Mouse (Mus musculus): ENCODE results near the gene Mga.

Mga gene

DNA sequence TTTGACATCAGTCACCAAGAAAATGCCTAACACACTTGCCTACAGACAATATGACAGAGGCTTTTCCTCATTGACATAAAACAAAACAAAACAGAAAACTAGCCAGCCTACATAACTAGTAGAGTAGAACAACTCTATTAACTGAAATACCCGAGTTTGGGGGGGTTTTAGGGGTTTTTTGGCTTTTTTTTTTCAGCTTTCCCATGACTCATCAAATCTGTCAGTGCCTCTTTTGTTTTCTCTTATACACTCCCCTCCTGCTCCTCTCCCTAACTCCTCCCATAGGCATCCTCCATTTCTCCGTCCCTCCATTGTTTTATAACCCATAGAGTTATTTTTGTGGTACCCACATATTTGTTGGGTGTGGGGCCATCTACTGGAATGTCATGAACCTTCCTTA is 96.5 kb downstream of the Mga start:
- Histone ChIP-seq H3K4me3 (replicated peaks; ENCODE audit: low read length) (no peak overlapping the region), H3K9me3 (ENCODE audit: low read length) (no peaks in the 10 kb centered on the region), H3K36me3 (ENCODE audit: insufficient read depth, low read length) (0 out of 2 replicates have a peak, but pooled peaks cover 4% of the 10 kb centered on the region), H3K4me1 (replicated peaks; ENCODE audit: low read depth, low read length) (peaks cover 16% of the 10 kb centered on the region), H3K27me3 (ENCODE audit: insufficient read depth, low read length) (no peaks in the 10 kb centered on the region)
- TF ChIP-seq NANOG (IDR thresholded peaks at IDR 0.05; ENCODE audit: borderline replicate concordance, low read length) (no peak), CTCF (conservative IDR thresholded peaks at IDR 0.05; ENCODE audit: low read length) (no peak), POU5F1 (IDR thresholded peaks at IDR 0.05; ENCODE audit: borderline replicate concordance, low read length) (no peak)

DNA sequence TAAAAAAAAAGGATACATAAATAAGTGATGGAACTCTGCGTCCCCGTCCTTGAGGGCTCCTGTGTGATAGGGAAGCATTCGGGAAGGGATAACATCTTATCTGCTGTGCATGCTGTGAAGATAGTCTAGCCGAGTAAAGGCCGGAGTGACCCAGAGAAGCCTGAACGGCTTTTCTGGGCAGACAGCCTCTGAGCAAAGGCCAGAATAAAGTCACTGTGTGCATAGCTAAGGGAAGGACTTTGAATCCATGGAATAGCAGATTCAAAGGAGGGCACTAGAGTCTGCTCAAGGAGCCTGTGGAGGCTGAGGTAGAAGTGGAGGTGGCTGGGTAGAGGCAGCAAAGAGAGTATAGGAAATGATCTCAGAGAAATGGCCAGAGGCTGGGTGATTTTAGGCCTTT is 97.8 kb downstream of the Mga start:
- H3K36me3 ChIP-seq (ENCODE audit: insufficient read depth, low read length), result 0 out of 2 replicates have a peak, but pooled peaks cover 4% of the 10 kb centered on the region
- peaks cover 14% of the 10 kb centered on the region for H3K4me1 ChIP-seq (replicated peaks; ENCODE audit: low read depth, low read length)
- no peaks in the 10 kb centered on the region for H3K9me3 ChIP-seq (ENCODE audit: low read length)
- no peaks in the 10 kb centered on the region for H3K27me3 ChIP-seq (ENCODE audit: insufficient read depth, low read length)
- TF ChIP-seq NANOG (IDR thresholded peaks at IDR 0.05; ENCODE audit: borderline replicate concordance, low read length), result no peak
- TF ChIP-seq CTCF (conservative IDR thresholded peaks at IDR 0.05; ENCODE audit: low read length), result no peak
- TF ChIP-seq POU5F1 (IDR thresholded peaks at IDR 0.05; ENCODE audit: borderline replicate concordance, low read length), result no peak
- no peak overlapping the region for H3K4me3 ChIP-seq (replicated peaks; ENCODE audit: low read length)

DNA sequence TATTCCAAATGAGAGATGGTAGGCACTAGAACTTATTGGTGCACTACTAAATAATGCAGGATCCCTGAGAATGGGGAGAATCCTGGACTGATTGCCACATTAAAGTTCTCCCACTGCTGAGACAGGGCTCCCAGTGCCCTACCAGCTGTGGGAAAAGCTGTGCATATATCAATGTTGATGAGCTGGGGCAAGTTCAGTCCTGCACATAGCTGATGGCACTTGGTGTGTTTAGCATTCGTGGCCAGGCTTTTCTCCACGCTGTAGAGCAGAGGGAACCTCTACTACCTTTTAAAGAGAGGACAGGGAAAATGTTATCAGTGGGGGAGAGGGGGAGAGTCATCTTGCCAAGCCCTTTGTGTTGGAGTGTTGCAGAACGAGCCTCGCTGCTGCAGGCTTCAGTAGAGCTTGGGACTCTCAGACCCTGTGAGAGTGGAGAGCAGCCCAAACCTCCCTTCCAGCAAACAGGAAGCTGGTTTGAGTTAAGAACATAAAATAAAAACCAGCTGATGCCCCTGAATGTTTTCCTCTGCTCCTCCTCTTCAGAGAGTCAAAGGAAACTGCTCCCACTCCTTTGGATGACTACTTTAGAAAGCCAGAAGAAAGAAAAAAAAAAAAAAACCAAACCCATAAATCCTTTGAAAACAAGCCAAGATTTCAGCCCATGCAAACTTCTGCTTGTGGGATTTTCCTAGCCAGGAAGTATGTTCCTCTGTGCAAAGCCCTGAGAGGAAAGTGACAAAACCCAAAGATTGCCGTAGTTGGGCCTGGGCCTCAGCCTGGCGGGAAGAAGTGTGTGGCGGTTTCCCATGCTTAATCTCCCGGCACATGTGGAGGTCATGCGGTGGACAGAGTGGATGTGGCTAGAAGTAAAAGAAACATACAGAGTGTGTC is 98.6 kb downstream of the Mga start:
- TF ChIP-seq CTCF (conservative IDR thresholded peaks at IDR 0.05; ENCODE audit: low read length) (no peak), POU5F1 (IDR thresholded peaks at IDR 0.05; ENCODE audit: borderline replicate concordance, low read length) (no peak), NANOG (IDR thresholded peaks at IDR 0.05; ENCODE audit: borderline replicate concordance, low read length) (no peak)
- Histone ChIP-seq H3K4me3 (replicated peaks; ENCODE audit: low read length) (no peak overlapping the region), H3K4me1 (replicated peaks; ENCODE audit: low read depth, low read length) (peaks cover 15% of the 10 kb centered on the region), H3K9me3 (ENCODE audit: low read length) (no peaks in the 10 kb centered on the region), H3K27me3 (ENCODE audit: insufficient read depth, low read length) (no peaks in the 10 kb centered on the region), H3K36me3 (ENCODE audit: insufficient read depth, low read length) (0 out of 2 replicates have a peak, but pooled peaks cover 4% of the 10 kb centered on the region)

DNA sequence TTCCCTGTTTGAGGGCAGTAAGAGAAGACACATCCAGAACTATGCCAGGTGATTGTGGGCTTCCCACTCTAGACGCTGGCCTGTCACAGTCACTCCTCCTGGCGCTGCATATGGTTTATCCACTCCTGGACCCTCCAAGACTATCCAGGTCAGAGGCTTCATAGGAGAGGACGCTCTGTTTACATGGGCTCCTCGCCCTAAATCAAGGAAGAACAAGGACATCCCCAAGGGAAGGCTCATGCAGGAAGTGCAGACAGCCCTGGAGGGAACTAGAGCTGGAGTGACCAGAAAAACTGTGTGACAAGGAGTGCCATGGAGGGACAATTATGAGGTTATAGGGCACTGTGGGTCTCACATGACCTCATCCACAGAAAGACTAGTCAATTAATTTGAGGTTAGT is 100.3 kb downstream of the Mga start:
- TF ChIP-seq POU5F1 (IDR thresholded peaks at IDR 0.05; ENCODE audit: borderline replicate concordance, low read length), result no peak
- no peak for TF ChIP-seq NANOG (IDR thresholded peaks at IDR 0.05; ENCODE audit: borderline replicate concordance, low read length)
- no peak for TF ChIP-seq CTCF (conservative IDR thresholded peaks at IDR 0.05; ENCODE audit: low read length)
- Histone ChIP-seq H3K4me1 (replicated peaks; ENCODE audit: low read depth, low read length) (peaks cover 29% of the 10 kb centered on the region), H3K4me3 (replicated peaks; ENCODE audit: low read length) (no peak overlapping the region), H3K27me3 (ENCODE audit: insufficient read depth, low read length) (no peaks in the 10 kb centered on the region), H3K9me3 (ENCODE audit: low read length) (no peaks in the 10 kb centered on the region), H3K36me3 (ENCODE audit: insufficient read depth, low read length) (0 out of 2 replicates have a peak, but pooled peaks cover 4% of the 10 kb centered on the region)

DNA sequence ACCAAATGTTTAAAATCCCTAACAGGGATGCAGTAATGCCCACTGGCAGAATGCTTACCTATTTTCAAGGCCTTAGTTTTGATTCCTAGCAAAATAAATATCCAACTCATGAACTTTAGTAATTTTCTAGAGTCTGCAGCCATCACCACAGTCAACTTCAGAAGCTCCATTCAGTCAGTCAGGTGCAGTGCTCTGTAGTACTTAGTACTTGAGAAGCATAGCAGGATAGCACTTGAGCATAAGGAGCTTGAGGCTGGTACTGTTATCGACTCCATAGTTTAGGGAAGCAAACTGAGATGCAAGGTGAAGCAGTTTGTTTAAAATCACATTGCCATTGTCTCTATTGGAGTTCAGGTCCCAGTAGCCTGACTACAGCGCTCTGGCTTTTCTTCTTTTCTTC is 102.7 kb downstream of the Mga start:
- no peaks in the 10 kb centered on the region for H3K27me3 ChIP-seq (ENCODE audit: insufficient read depth, low read length)
- TF ChIP-seq CTCF (conservative IDR thresholded peaks at IDR 0.05; ENCODE audit: low read length) (no peak), NANOG (IDR thresholded peaks at IDR 0.05; ENCODE audit: borderline replicate concordance, low read length) (no peak), POU5F1 (IDR thresholded peaks at IDR 0.05; ENCODE audit: borderline replicate concordance, low read length) (no peak)
- no peak overlapping the region for H3K4me3 ChIP-seq (replicated peaks; ENCODE audit: low read length)
- no peaks in the 10 kb centered on the region for H3K9me3 ChIP-seq (ENCODE audit: low read length)
- 0 out of 2 replicates have a peak, but pooled peaks cover 4% of the 10 kb centered on the region for H3K36me3 ChIP-seq (ENCODE audit: insufficient read depth, low read length)
- H3K4me1 ChIP-seq (replicated peaks; ENCODE audit: low read depth, low read length), result peaks cover 29% of the 10 kb centered on the region

DNA sequence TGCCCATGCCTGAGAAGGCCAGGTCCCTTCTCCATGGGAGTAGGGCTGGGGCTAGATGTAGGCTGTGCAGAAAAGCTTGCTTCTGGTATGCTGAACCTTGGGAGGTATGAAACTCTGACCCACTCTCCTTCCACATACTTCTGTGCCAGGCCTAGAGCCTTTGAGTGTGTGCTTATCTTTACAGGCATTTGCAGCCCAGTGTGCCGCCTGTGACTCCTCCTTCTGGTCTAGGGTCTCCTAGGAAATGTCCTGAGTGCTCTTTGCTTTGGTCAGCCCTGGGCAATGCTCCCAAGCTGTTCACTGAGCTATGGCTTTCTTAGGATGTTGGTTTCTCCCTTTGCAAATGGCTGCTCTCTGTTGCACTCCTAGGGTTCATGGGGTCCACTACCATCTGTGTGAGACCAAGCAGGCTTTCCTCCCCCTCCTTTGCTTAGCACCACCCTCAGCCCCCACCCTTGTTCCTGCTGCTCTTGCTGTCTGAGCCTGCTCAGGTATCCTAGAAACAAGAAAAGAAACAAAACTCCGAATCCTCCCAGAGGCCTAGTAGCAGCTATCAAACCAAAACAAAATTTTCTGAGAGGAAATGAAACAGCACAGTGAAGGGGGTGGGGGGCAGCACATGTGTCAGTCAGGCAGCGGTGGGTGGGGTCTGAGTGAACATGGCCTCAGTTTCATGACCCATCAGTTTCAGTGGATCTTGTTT is 104.0 kb downstream of the Mga start:
- TF ChIP-seq NANOG (IDR thresholded peaks at IDR 0.05; ENCODE audit: borderline replicate concordance, low read length), result no peak
- TF ChIP-seq CTCF (conservative IDR thresholded peaks at IDR 0.05; ENCODE audit: low read length), result no peak
- no peak for TF ChIP-seq POU5F1 (IDR thresholded peaks at IDR 0.05; ENCODE audit: borderline replicate concordance, low read length)
- H3K4me3 ChIP-seq (replicated peaks; ENCODE audit: low read length), result no peak overlapping the region
- 0 out of 2 replicates have a peak, but pooled peaks cover 4% of the 10 kb centered on the region for H3K36me3 ChIP-seq (ENCODE audit: insufficient read depth, low read length)
- H3K27me3 ChIP-seq (ENCODE audit: insufficient read depth, low read length), result no peaks in the 10 kb centered on the region
- peaks cover 39% of the 10 kb centered on the region for H3K4me1 ChIP-seq (replicated peaks; ENCODE audit: low read depth, low read length)
- H3K9me3 ChIP-seq (ENCODE audit: low read length), result no peaks in the 10 kb centered on the region

DNA sequence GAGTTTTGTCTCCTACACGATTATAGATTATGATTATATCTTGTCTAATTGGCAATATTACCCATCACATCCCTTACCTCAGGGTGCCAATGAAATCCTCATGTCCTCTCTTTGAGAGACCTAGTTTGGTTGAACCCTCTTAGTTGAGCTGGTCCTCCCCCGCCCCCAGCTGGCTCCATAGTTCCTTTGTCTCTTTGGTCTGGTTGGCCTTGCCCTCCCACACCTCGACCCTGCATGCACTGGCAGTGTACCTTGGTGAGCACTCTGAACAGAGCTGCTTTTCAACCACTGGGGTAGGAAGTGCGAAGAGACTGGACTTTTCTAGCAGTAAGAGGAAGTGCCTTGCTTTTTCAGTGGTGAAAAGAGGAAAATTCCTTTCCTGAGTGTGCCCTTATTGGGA is 104.9 kb downstream of the Mga start:
- Histone ChIP-seq H3K4me1 (replicated peaks; ENCODE audit: low read depth, low read length) (peaks cover 39% of the 10 kb centered on the region), H3K27me3 (ENCODE audit: insufficient read depth, low read length) (no peaks in the 10 kb centered on the region), H3K4me3 (replicated peaks; ENCODE audit: low read length) (no peak overlapping the region), H3K9me3 (ENCODE audit: low read length) (no peaks in the 10 kb centered on the region), H3K36me3 (ENCODE audit: insufficient read depth, low read length) (0 out of 2 replicates have a peak, but pooled peaks cover 4% of the 10 kb centered on the region)
- no peak for TF ChIP-seq CTCF (conservative IDR thresholded peaks at IDR 0.05; ENCODE audit: low read length)
- TF ChIP-seq POU5F1 (IDR thresholded peaks at IDR 0.05; ENCODE audit: borderline replicate concordance, low read length), result no peak
- TF ChIP-seq NANOG (IDR thresholded peaks at IDR 0.05; ENCODE audit: borderline replicate concordance, low read length), result no peak

DNA sequence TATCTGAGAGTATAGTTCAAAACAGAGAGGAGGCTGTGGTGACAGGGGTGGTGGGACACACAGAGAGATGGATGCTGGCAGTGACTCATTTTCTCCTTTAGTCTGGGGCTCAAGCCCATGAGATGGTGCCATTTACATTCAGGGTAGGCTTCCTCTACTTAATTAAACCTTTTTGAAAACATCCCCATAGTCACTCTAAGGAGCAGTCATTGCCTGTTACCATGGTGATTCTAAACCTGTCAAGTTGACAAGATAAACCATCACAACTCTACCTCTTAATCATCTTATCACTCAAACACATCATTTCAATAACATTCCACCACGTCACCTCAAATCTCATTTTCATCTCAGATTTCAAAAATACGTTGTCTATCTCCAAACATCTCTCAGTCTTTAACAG is 106.9 kb downstream of the Mga start:
- Histone ChIP-seq H3K9me3 (ENCODE audit: low read length) (no peaks in the 10 kb centered on the region), H3K4me1 (replicated peaks; ENCODE audit: low read depth, low read length) (peaks cover 47% of the 10 kb centered on the region), H3K4me3 (replicated peaks; ENCODE audit: low read length) (no peak overlapping the region), H3K36me3 (ENCODE audit: insufficient read depth, low read length) (no peaks in the 10 kb centered on the region), H3K27me3 (ENCODE audit: insufficient read depth, low read length) (no peaks in the 10 kb centered on the region)
- no peak for TF ChIP-seq NANOG (IDR thresholded peaks at IDR 0.05; ENCODE audit: borderline replicate concordance, low read length)
- no peak for TF ChIP-seq CTCF (conservative IDR thresholded peaks at IDR 0.05; ENCODE audit: low read length)
- TF ChIP-seq POU5F1 (IDR thresholded peaks at IDR 0.05; ENCODE audit: borderline replicate concordance, low read length), result no peak

Data from E14TG2a.4 (cell line).